Mouse (Mus musculus) liver, adult 2 months (tissue): Measurements from ENCODE around the gene Pik3r2. TPM values are rescaled to one million over a fixed set of nuclear protein-coding genes. Genes with fewer than 3 reads are reported as not detected.

Source experiments
- DNase-seq: peaks from one replicate; pipeline ENCODE4 v3.0.0-alpha.2; 2011; ENCODE audit warnings: low read depth, low spot score; ENCODE audit errors: extremely low read depth
- H3K27ac ChIP-seq: fragments of 200-500 bp; replicated peaks from 2 replicates; pipeline ENCODE4 v1.5.1; 2012; ENCODE audit warnings: low read depth, mild to moderate bottlenecking, control low read depth, inconsistent platforms, low read length; ENCODE audit not compliant: insufficient read depth
- H3K27me3 ChIP-seq: fragments of 200-500 bp; 2 replicates; pipeline ENCODE4 v1.6.1; 2012; ENCODE audit warnings: mild to moderate bottlenecking, moderate library complexity, low read length, inconsistent platforms; ENCODE audit not compliant: control insufficient read depth, insufficient read depth
- H3K36me3 ChIP-seq: fragments of 200-500 bp; 2 replicates; pipeline ENCODE4 v1.6.1; 2012; ENCODE audit warnings: low read length, inconsistent platforms; ENCODE audit not compliant: control insufficient read depth, insufficient read depth
- H3K4me1 ChIP-seq: fragments of 200-500 bp; 2 replicates; pipeline ENCODE4 v1.6.1; 2011; ENCODE audit warnings: low read length; ENCODE audit not compliant: control insufficient read depth, insufficient read depth
- H3K4me3 ChIP-seq: fragments of 200-500 bp; 2 replicates; pipeline ENCODE4 v1.5.1; 2011; ENCODE audit warnings: low read depth, mild to moderate bottlenecking, control low read depth, low read length, moderate library complexity; ENCODE audit not compliant: insufficient read depth
- H3K79me2 ChIP-seq: fragments of 200-500 bp; 2 replicates; pipeline ENCODE4 v1.6.1; 2012; ENCODE audit warnings: inconsistent platforms, mild to moderate bottlenecking, low read length, moderate library complexity; ENCODE audit not compliant: control insufficient read depth, insufficient read depth
- H3K9ac ChIP-seq: fragments of 200-500 bp; 2 replicates; pipeline ENCODE4 v1.6.1; 2012; ENCODE audit warnings: low read depth, mild to moderate bottlenecking, control low read depth, inconsistent platforms, low read length
- CTCF ChIP-seq: fragments of 200-500 bp; IDR thresholded peaks from 2 replicates; pipeline ENCODE4 v1.5.1; 2011; ENCODE audit warnings: low read depth, low read length, control low read depth
- POLR2A ChIP-seq: fragments of 200-500 bp; IDR thresholded peaks from 2 replicates; pipeline ENCODE4 v1.6.1; 2011; ENCODE audit warnings: low read length, control low read depth; ENCODE audit not compliant: insufficient read depth; ENCODE audit errors: extremely low read depth
- WGBS: fragments of 180-500 bp; shearing (Covaris S2); methylation state at CpG from one replicate; pipeline ENCODE4 v1.1.7; 2018; 5-methylcytosine and 5-hydroxymethylcytosine counted together
- polyA plus RNA-seq: library from polyadenylated mRNA; depleted of rRNA; stranded (reverse); fragments of >200 nt; gene quantifications from 2 replicates; pipeline ENCODE4 v1.2.3, GENCODE M21; 2012
- total RNA-seq: library from RNA; depleted of rRNA; stranded (reverse); fragments of >200 nt; gene quantifications from 2 replicates; pipeline ENCODE4 v1.2.3, GENCODE M21; 2014

Pik3r2 gene
- total and polyA plus RNA-seq, 2 experiments: 7.7 to 53.9 TPM

GRCm38 (mm10) chr8:70775227-70775626 lies 1.3 kb downstream of the Pik3r2 start:
- Histone ChIP-seq H3K4me3 (no peak overlapping the region), H3K9ac (no peak overlapping the region), H3K79me2 (peaks cover 5% of the 10 kb centered on the region; the same call in 1 of the 2 replicates), H3K36me3 (peaks cover 1% of the 10 kb centered on the region; the same call in 1 of the 2 replicates), H3K27me3 (no peaks in the 10 kb centered on the region), H3K27ac (no peak overlapping the region), H3K4me1 (peaks cover 16% of the 10 kb centered on the region)
- WGBS: 91% methylated on average over 5 of the region's 5 CpGs
- TF ChIP-seq POLR2A: no peak
- no peak for TF ChIP-seq CTCF
- no peak for DNase-seq

- H3K9ac ChIP-seq: no peak overlapping the region
- no peak for TF ChIP-seq POLR2A
- no peak for TF ChIP-seq CTCF
- DNase-seq: no peak
- H3K4me1 ChIP-seq: peaks cover 16% of the 10 kb centered on the region
- H3K36me3 ChIP-seq: peaks cover 1% of the 10 kb centered on the region; the same call in 1 of the 2 replicates
- H3K27ac ChIP-seq: no peak overlapping the region
- no peaks in the 10 kb centered on the region for H3K27me3 ChIP-seq
- WGBS: 98% methylated on average over 18 of the region's 18 CpGs
- peaks cover 5% of the 10 kb centered on the region; the same call in 1 of the 2 replicates for H3K79me2 ChIP-seq
- no peak overlapping the region for H3K4me3 ChIP-seq
Observed at GRCm38 (mm10) chr8:70774740-70775139, 1.8 kb downstream of the Pik3r2 start.

- TF ChIP-seq CTCF (no peak), POLR2A (no peak)
- Histone ChIP-seq H3K79me2 (peaks cover 5% of the 10 kb centered on the region; the same call in 1 of the 2 replicates), H3K27me3 (no peaks in the 10 kb centered on the region), H3K36me3 (no peaks in the 10 kb centered on the region), H3K4me3 (no peak overlapping the region), H3K9ac (no peak overlapping the region), H3K27ac (no peak overlapping the region), H3K4me1 (peaks cover 16% of the 10 kb centered on the region)
- 34% methylated on average over 9 of the region's 9 CpGs for WGBS
- no peak for DNase-seq
Observed at GRCm38 (mm10) chr8:70773833-70774232, 2.7 kb downstream of the Pik3r2 start.

- Histone ChIP-seq H3K4me3 (no peak overlapping the region), H3K79me2 (peaks cover 5% of the 10 kb centered on the region; the same call in 1 of the 2 replicates), H3K9ac (no peak overlapping the region), H3K27ac (no peak overlapping the region), H3K36me3 (no peaks in the 10 kb centered on the region), H3K27me3 (no peaks in the 10 kb centered on the region), H3K4me1 (peaks cover 13% of the 10 kb centered on the region)
- TF ChIP-seq POLR2A: no peak
- TF ChIP-seq CTCF: no peak
- WGBS: 91% methylated on average over 5 of the region's 5 CpGs
- no peak for DNase-seq
Observed at GRCm38 (mm10) chr8:70773410-70773809, 3.1 kb downstream of the Pik3r2 start.

- H3K79me2 ChIP-seq: peaks cover 5% of the 10 kb centered on the region; the same call in 1 of the 2 replicates
- TF ChIP-seq POLR2A (no peak), CTCF (no peak)
- 96% methylated on average over 9 of the region's 9 CpGs for WGBS
- no peak overlapping the region for H3K9ac ChIP-seq
- no peak overlapping the region for H3K27ac ChIP-seq
- no peaks in the 10 kb centered on the region for H3K36me3 ChIP-seq
- no peaks in the 10 kb centered on the region for H3K27me3 ChIP-seq
- H3K4me1 ChIP-seq: peaks cover 8% of the 10 kb centered on the region
- DNase-seq: no peak
- H3K4me3 ChIP-seq: no peak overlapping the region
Observed at GRCm38 (mm10) chr8:70772890-70773289, 3.6 kb downstream of the Pik3r2 start.

GRCm38 (mm10) chr8:70772075-70772474 lies 4.4 kb downstream of the Pik3r2 start:
- TF ChIP-seq CTCF (no peak), POLR2A (no peak)
- peaks cover 5% of the 10 kb centered on the region; the same call in 1 of the 2 replicates for H3K79me2 ChIP-seq
- H3K36me3 ChIP-seq: no peaks in the 10 kb centered on the region
- no peaks in the 10 kb centered on the region for H3K27me3 ChIP-seq
- no peak overlapping the region for H3K4me3 ChIP-seq
- H3K9ac ChIP-seq: no peak overlapping the region
- H3K27ac ChIP-seq: no peak overlapping the region
- 95% methylated on average over 13 of the region's 13 CpGs for WGBS
- peaks cover 9% of the 10 kb centered on the region for H3K4me1 ChIP-seq
- DNase-seq: no peak
